Mouse (Mus musculus) embryo, embryonic 11 days (tissue): ENCODE results near the gene Olfr652.

Experiments used
- DNase-seq: peaks from one replicate; pipeline ENCODE4 v3.0.0-alpha.2; 2015

Olfr652 gene

DNA sequence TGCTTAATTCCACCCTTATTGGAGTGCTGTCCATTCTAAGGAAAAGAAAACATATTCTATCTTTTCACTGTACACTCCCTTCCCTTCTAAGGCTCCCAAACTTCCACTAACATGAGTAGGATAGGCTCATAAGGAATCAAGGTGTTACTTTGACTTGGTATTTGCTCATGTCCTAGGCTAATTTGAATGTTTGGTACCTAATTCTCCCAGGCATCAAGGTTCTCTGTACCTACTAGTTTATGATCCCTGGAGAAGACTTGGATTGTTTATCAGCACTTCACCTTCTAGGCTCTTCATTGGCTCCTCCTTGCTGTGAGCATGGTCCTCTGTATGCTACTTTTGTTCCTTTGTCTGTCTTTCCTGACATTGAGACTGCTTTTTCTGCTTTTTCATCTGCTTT, at the start of gene Olfr652:
Gene Olfr652, plus strand, starts transcription at position 301 of the 400 bp plus-strand sequence.
- DNase-seq, result no peak

DNA sequence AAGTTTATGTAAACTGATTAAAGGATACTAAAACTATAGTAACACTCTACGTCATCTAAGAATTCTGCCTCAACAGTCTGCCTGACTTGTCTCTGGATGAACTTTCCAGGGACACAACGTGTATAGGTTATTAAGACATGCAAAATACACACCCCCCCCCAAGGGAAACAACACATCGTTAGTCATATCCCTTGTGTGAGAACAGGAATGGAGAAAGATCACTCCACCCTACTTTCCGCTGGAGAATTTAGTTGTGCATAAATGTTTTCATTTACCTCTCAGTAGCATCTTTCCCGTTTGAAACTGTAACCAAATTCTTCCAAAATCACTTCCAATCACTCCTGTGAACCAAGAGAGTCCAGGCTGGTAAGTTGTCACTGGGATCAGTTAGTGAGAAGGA, 10.9 kb upstream of the Olfr652 start, which contains the start of gene Olfr651:
Gene Olfr651, plus strand, starts transcription at position 301 of the 400 bp plus-strand sequence.
- DNase-seq, result no peak

DNA sequence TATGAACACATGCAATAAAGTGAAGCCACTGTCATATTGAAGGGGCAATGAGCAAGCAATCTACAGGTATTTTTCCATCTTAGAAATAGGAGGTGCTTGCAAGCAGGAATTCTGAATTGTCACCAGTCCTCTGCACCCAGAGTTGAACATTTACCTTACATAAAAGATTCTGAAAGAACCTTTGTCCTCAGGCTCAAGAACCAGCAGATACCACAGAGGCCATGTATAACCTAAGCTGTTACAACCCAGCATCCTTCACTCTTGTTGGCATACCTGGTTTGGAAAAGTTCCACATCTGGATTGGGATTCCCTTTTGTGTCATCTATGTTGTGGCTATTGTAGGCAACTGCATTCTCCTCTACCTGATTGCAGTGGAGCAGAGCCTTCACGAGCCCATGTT, 8.0 kb upstream of the Olfr652 start:
- DNase-seq, result no peak

DNA sequence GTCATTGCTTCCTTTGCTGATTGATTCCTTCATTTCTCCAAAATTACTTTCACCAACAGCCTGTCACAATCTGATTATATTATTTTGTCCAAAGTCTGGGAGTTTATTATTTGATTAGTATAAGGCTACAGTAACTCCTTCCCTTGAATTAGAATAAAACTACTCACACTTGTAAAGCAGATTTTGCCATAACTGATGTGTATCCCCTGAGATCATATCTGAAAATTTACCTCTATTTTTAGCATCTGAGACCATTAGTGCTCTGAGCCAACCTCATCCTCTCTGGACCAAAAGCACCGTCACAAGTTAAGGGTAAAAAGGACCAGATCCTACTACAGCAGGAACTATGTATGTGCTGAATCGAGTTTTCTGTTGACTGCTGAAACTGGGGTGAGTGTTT, 16.3 kb downstream of the Olfr652 start, which contains the start of gene Olfr653:
Gene Olfr653, plus strand, starts transcription at position 301 of the 400 bp plus-strand sequence.
- no peak for DNase-seq

DNA sequence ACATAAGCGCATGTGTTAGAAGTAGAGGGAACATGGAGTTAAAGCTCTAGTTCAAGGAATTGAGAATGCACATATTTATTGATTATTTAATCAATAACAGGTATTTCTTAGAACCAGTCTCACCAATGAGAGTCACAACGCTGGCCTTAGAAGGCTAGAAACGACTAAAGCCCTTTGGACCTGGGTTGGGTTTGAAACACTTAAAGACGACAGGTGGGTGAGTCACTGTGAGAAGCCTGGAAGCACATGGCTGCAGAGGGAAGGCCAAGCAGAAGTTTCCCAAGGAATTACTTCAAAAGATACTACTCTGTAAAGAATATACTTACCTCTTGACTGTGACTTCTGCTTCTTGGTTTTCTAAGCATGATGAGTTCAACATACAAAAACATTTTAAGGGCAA, 20.1 kb downstream of the Olfr652 start:
- DNase-seq, result no peak

DNA sequence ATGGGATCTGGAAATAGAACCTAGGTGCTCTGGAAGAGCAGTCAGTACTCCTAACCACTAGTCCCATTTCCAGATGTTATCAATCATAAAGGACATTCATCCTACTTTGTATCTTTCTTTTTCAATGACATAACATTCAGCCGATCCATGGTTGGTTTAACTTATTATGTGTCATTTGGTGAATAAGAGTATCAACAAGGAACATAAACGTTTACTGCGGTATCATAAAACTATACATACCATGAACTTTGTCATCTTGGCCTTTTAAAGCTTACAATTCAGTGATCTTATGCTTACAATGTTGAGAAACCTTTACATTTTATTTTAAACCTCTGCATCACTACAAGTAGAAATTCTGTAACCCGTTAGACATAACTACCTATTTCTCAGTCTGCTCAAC, 20.7 kb downstream of the Olfr652 start:
- DNase-seq, result no peak

DNA sequence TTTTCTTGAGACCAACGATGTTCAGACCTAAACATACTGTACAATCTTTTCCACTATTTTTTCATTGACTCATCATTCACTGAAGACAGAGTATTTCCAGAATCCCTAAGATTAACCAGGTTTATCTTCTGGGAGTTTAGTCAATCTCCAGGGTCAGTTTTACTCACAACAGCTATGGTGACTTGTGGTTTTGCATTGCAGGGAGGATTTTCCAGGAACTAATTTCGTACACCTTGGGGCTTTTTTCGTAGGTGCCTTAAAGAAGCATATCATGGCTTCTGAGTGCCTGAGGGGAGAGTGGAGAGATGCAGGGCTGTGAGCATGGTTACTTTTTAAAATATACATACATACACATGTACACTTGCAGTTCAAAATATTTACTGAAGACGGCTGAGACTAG, 26.0 kb downstream of the Olfr652 start, which contains the start of gene Olfr654:
Gene Olfr654, plus strand, starts transcription at position 301 of the 400 bp plus-strand sequence.
- no peak for DNase-seq

DNA sequence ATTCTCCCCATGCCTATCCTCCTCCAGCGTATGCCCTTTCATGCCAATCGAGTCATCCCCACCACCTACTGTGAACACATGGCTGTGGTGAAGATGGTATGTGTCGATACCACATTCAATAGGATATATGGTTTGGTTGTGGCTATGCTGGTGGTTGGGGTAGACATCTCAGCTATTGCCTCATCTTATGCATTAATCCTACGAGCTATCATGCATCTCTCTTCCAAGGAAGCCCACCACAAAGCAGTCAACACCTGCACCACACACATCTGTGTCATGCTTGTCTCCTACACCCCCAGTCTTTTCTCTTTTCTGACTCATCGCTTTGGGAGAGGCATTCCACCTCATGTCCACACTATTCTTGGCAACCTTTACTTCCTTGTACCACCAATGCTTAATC, 27.6 kb downstream of the Olfr652 start:
- DNase-seq, result no peak

DNA sequence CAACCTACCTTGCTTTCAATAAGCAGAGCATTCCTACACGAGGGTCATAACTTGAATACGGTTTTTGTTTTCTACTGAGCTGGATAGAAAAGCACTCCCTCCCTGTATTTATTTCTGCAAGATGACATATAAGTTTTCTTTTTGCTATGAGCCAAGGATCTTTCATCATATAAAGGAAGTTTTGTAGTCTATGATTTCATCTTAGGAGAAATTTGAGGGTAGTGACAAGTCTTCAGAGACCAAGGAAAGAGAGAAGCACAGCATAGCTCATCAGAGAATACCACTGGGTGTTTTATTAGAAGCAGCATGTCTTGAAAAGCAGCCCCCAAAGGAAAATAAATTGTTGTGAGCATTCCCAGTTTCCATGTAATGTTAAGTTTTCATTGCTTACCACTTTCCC, 41.0 kb downstream of the Olfr652 start, which contains the start of gene Olfr655:
Gene Olfr655, minus strand, starts transcription at position 101 of the 400 bp plus-strand sequence.
- DNase-seq, result no peak

DNA sequence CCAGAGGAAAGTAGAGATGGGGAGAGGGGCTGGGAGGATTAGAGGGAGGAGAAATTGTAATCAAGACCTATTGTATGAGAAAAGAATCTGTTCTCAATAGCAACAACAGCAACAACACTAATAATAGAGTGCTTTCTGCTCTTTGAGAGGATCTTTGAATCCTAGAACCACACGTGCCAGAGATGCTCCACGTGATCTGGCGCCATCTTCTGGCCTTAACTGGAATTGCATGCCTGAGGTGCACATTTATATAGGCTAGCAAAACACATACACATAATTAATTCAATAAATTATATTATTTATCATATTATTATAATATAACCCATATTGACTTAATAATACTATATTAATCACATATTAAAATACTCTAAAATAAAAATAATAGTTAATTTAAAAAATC, 42.5 kb downstream of the Olfr652 start:
- peak; percentile 34 for DNase-seq

DNA sequence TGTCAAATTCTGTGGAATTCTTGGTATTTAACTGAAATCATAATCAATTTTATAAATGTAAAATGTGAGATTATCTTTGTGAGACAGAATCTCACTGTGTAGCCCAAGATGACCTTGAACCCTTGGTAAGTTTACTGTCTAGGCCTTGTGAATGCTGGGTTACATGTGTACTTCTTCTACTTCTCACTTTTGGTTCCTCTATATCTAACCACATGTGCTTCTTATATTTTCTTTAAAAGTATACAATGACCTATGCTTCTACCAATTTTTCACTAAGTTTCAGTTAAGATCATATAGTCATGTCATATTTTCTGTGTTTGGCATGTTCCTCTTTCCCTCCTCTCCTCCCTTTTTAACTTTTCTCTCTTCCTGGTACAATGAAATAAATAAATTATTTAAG, 44.0 kb downstream of the Olfr652 start:
- no peak for DNase-seq

DNA sequence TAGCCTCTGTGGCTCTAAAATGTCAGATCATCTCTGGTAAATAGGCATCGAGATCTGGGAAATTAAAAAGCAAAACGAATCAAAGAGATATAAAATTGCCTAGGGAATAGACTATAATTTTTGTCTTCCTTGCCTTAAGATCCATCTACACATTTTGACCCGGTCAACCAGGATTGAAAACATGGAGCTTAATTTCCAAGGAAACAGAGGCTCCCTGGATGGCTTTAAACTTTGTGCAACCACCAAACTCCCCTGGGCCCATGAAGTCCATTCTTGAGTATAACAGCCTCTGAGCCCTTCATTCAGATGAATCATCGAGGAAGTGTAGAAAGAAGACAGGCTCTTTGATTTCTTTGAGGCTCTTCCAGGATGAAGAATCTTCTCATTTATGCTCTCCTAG, 53.0 kb downstream of the Olfr652 start, which contains the start of gene Olfr656:
Gene Olfr656, plus strand, starts transcription at position 301 of the 400 bp plus-strand sequence.
- no peak for DNase-seq
